Mouse (Mus musculus) gastrocnemius, adult 8-10 months (tissue): Measurements from ENCODE around the gene Wipf2. TPM values are rescaled to one million over a fixed set of nuclear protein-coding genes. Genes with fewer than 3 reads are reported as not detected.
A peak's percentile ranks its signal among the peaks of the same experiment; 100 is the strongest.

Experiments
- DNase-seq, 2 experiments: peaks; one replicate each; pipeline ENCODE4 v3.0.0; 2022; ENCODE audit warnings: low spot score in 2 of 2
- total RNA-seq, 4 experiments: library from RNA; stranded (reverse); gene quantifications; 2 replicates each; pipeline ENCODE4 v1.2.4; 2022

The Wipf2 gene
- total RNA-seq, 4 experiments from 2014 or later: 5.0 to 9.1 (median 7.7) TPM

DNA sequence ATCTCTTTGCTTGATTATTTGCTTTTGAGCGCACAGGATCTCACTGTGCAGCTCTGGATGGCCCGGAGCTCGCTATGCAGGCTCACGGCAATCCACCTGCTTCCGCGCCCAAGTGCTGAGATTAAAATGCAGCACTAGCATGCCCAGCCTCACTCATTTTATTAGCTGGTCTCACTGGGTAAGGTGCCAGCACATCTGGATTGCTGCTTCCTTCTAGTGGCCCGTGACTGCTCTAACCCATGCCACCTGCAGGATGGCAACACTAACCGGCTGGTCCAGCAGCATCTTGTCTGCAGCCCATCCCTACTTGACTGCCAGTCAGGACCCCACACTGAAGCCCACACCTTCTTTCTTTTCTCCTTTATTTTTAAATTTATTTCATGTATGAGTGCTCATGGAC lies 9.3 kb upstream of the Wipf2 start:
- no peak for DNase-seq

- DNase-seq: no peak
Measured at GRCm38 (mm10) chr11:98854659-98855058, 8.8 kb upstream of the Wipf2 start.

- peak; percentile 82 to 88 for DNase-seq
Measured at GRCm38 (mm10) chr11:98858759-98859731, 4.4 kb upstream of the Wipf2 start.

DNA sequence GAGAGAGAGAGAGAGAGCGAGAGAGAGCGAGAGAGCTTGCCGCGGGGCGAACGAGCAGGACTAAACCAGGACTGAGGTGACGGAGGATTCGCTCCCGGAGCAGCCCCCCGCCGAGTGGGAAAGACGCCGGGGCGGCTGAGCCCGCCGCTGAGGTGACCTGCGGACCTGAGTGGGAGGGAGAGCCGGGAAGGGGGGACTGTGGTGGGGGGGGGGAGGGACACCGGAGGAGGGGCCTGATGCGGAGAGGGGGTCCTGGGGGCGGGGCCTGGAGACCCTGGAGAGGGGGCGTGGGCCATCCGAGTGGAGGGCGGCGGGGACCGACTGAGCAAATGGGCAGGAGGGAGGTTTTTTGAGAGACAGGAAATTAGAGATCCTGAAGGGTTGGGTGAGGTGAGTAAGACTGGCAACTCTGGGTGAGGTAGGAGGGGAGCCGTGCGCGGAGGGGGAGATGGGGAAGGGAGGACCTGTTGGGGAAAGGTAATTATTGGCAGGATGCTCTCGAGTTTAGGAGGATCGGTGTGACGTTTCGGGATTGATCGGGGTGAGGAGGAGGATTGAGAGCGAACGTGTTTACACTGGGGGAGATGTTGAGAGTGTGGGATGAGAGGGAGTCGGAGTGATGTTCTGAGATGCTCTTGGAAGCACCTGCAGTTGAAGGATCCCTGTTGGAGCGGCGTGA lies 452 bp downstream of the Wipf2 start:
- DNase-seq: no peak

- no peak for DNase-seq
Measured at GRCm38 (mm10) chr11:98867293-98867692, 3.9 kb downstream of the Wipf2 start.

DNA sequence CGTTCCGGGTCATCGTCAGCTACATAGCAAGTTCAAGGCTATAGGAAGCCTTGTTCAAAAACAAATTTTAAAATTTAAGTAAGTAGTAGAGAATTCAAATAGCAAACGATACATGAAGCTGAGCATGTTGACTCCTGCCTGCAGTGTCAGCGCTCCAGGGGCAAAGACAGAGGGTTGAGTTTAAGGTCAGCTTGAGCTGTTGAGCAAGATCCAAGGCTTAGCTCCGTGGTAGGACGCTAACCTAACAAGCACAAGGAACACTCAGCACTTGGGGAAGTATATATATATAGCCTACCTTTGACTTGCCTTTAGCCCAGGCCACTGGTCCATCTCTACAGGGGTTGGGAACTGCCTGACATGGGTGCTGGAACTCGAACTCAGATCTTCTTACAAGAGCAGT lies 6.5 kb downstream of the Wipf2 start:
- DNase-seq: no peak

GRCm38 (mm10) chr11:98870791-98871190 lies 7.4 kb downstream of the Wipf2 start:
- DNase-seq: no peak

DNA sequence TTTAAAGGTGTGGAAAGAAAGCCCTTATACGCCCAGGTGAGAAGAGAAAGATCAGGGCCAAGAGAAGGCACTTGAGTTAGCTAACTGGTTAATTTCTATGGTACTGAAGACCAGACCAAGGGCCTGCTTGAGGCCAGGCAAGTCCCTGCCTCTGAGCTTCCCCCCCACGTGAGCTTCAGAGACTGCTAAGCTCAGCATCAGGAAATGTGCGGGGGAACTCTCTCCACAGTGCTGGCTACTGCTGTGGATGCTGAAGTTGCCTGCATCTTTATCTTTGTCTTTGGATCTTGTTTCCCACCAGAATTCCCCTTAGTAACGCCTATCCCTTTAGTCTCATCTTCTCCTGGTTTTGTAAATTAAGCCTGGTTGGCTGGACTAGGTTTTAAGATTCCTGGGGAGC lies 8.0 kb downstream of the Wipf2 start:
- DNase-seq: no peak

- DNase-seq: peak; percentile 26 to 49
Measured at GRCm38 (mm10) chr11:98872040-98872439, 8.6 kb downstream of the Wipf2 start.

DNA sequence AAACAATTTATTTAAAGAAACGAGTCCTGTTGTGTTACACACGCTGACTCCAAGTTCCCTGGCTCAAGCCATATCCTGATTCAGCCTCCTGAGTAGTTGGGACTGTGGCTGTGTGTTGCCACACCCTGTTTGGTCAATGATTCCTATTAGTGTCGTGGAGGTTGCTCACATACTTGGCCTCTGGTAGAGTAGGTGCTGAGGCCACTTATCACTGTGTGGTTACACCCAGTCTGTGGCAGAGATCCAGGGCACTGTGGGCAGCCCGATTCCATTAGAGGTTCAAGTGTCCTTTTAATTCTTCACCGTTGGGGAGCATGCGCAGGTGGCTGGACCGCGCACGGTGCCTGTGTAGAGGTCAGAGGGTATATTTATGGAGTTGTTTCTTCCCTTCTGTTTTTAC lies 10.5 kb downstream of the Wipf2 start:
- no peak for DNase-seq

DNA sequence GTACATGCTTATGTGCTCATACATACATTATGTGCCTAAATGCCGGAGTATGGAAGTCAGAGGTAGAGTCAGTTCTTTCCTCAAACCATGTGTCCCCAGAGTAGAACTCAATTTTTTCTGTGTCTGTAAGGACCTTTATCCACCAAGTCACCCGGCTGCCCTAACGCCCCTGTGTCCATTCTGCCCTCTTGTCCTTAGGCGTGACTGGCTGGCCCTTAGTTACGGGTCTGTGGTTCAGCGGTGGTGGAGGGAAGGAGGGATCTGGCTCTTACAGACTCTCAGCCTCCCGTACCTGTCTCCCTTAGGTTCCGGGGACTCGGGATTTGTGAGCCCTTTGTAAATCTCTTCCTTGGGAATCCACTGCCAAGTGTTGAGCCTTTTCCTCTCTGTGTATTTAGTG lies 13.6 kb downstream of the Wipf2 start:
- DNase-seq: no peak

DNA sequence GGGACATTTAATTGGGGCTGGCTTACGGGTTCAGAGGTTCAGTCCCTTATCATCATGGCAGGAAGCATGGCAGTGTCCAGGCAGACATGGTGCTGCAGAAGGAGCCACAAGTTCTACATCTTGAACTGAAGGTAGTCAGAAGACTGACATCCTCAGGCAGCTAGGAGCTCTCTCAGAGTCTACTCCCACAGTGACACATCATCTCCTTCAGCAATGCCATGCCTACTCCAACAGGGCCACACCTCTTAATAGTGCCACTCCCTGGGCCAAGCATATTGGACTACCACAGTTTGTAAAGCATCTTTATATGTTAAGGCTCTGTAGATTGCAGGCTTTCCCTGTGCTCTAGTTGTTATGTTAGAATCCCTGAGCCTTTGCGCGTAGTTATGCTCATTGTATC lies 24.3 kb downstream of the Wipf2 start:
- no peak for DNase-seq

- no peak for DNase-seq
Measured at GRCm38 (mm10) chr11:98889077-98889476, 25.6 kb downstream of the Wipf2 start.

GRCm38 (mm10) chr11:98889977-98890376 lies 26.5 kb downstream of the Wipf2 start:
- no peak for DNase-seq

GRCm38 (mm10) chr11:98892426-98892825 lies 29.0 kb downstream of the Wipf2 start:
- DNase-seq: no peak

GRCm38 (mm10) chr11:98900529-98901125 lies 37.2 kb downstream of the Wipf2 start:
- DNase-seq: no peak

GRCm38 (mm10) chr11:98902621-98903245 lies 39.3 kb downstream of the Wipf2 start:
- no peak for DNase-seq

- no peak for DNase-seq
Measured at GRCm38 (mm10) chr11:98904577-98904976, 41.1 kb downstream of the Wipf2 start.

GRCm38 (mm10) chr11:98905033-98905432 lies 41.6 kb downstream of the Wipf2 start:
- DNase-seq: no peak

GRCm38 (mm10) chr11:98905583-98905982 lies 42.1 kb downstream of the Wipf2 start:
- no peak for DNase-seq

DNA sequence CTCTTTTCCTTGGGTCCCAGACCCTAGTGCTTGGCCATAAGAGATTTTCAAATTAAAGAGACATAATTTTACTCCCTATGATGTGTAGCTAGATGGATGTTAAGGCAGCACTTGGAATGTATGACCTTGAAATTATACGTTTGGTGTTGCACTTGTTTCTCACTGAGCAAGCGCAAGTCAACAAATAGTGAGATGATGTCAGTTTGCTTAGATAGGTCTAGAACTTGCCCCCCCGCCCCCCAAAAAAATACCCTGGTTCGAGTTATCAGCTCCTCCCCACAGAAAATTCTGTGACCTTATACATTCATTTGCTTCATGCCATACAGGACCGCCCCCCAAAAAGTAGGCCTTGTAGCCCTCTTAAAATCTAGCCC lies 43.6 kb downstream of the Wipf2 start:
- DNase-seq: no peak
